Mouse (Mus musculus) liver, postnatal 0 days (tissue): ENCODE measurements around the gene Tarbp2.

Experiments used
- CTCF ChIP-seq: sonication (generic); IDR thresholded peaks from 2 replicates; pipeline ENCODE4 v1.5.1; 2016; ENCODE audit warnings: antibody characterized with exemption, low read depth
- EP300 ChIP-seq: IDR thresholded peaks from 2 replicates; pipeline ENCODE4 v1.6.1; 2016; ENCODE audit warnings: antibody characterized with exemption, low read depth, mild to moderate bottlenecking

DNA sequence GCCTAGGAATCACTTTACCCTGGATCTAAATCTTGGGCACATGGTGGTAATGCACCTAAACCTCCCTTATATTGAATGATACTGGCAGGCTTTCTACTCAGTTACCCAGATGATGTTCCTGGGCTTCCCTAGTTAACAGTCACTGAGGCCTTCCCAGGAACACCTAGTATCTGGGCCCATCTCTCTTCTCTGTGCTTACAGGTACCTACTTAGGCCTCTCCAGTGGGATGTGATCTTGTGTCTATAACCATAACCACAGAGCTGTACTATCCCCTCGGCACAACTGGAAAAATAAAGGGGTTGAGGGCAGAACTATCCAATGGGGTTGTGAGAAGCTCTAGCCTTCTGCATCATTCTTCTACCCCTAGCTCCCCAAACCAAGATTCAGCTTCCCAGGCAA is 11.1 kb upstream of the Tarbp2 start:
- TF ChIP-seq CTCF (no peak), EP300 (no peak)
